ENCODE assay signal across 8 mouse cellular contexts in genomic region chr12:99096930-99097617, GRCm38 (mm10).
DNase-seq lines count a peak whose midpoint lies in the region; ATAC-seq and TF ChIP-seq lines count a peak whose summit lies in the region.

No protein-coding gene starts in this region.

- 33% methylated on average over 14 of the region's 14 CpGs for WGBS in hindbrain, postnatal 0 days

- H3K27ac ChIP-seq in hindbrain, postnatal 0 days = no peak overlapping the region

- H3K4me3 ChIP-seq in hindbrain, postnatal 0 days (ENCODE audit: low read length) = no peak overlapping the region

- no peaks in the 10 kb centered on the region for H3K4me1 ChIP-seq in hindbrain, postnatal 0 days (ENCODE audit: insufficient read depth, low read length)

- H3K9me3 ChIP-seq in hindbrain, postnatal 0 days (ENCODE audit: low read length) = no peaks in the 10 kb centered on the region

- H3K9ac ChIP-seq in hindbrain, postnatal 0 days (replicated peaks; ENCODE audit: low read length) = no peak overlapping the region

- ATAC-seq in hindbrain, postnatal 0 days = peak; percentile 81

- peak; percentile 40 for DNase-seq in T-cell, adult 2 months (ENCODE audit: low spot score)
- DNase-seq in cerebellum, postnatal 36 days = peak; percentile 86 to 95
- DNase-seq in gastrocnemius, adult 18-20 months (ENCODE audit: low spot score) = peak; percentile 92
- peak; percentile 95 for DNase-seq in hindbrain, postnatal 0 days (ENCODE audit: low spot score)
- peak; percentile 88 to 94 for DNase-seq in left cerebral cortex, adult 18-20 months (ENCODE audit: low spot score in 2 of 2)
- DNase-seq in lung, postnatal 4 days = peak; percentile 63 to 88
- DNase-seq in right cerebral cortex, postnatal 10 days (ENCODE audit: low spot score in 2 of 2) = peak; percentile 89 to 94
- DNase-seq in urinary bladder, postnatal 14 days (ENCODE audit: low spot score) = peak; percentile 88

- no peak overlapping the region for H3K4me2 ChIP-seq in hindbrain, postnatal 0 days (ENCODE audit: low read depth, low read length)

- peak; percentile 94 for TF ChIP-seq CTCF in hindbrain, postnatal 0 days (IDR thresholded peaks at IDR 0.05; ENCODE audit: low read depth)

- H3K27me3 ChIP-seq in hindbrain, postnatal 0 days (ENCODE audit: insufficient read depth, low read length) = no peaks in the 10 kb centered on the region

- no peaks in the 10 kb centered on the region for H3K36me3 ChIP-seq in hindbrain, postnatal 0 days (ENCODE audit: insufficient read depth, low read length)

Comparison
In these comparisons a context has a peak if more than half of its experiments do, and no peak if none do; other contexts are left out.
1. DNase-seq: peak in every context shown above with its lines; median percentile 95 in hindbrain, postnatal 0 days; 92 in gastrocnemius, adult 18-20 months; 92 in right cerebral cortex, postnatal 10 days; 91 in left cerebral cortex, adult 18-20 months; 90 in cerebellum, postnatal 36 days; 88 in urinary bladder, postnatal 14 days; 76 in lung, postnatal 4 days; 40 in T-cell, adult 2 months.